Mouse (Mus musculus) ES-E14 (cell line): ENCODE measurements around the gene Enpp6.
"Not testable (repeated sequence)": the region's sequence is repeated elsewhere in the genome, so short reads cannot be mapped to it uniquely, and the experiment has no call there.

ENCODE experiments used
- CHD2 ChIP-seq: IDR thresholded peaks from 2 replicates; pipeline ENCODE4 v1.6.1; 2014; ENCODE audit warnings: mild to moderate bottlenecking, low read depth, low read length, inconsistent platforms
- HCFC1 ChIP-seq: IDR thresholded peaks from 2 replicates; pipeline ENCODE4 v1.6.1; 2012; ENCODE audit warnings: low read length, inconsistent platforms, borderline replicate concordance; ENCODE audit not compliant: insufficient read depth
- ZNF384 ChIP-seq: IDR thresholded peaks from 2 replicates; pipeline ENCODE4 v1.6.1; 2012; ENCODE audit warnings: low read depth, low read length, inconsistent platforms

GRCm38 (mm10) chr8:47040215-47040614, 53.5 kb downstream of the Enpp6 start:
- not testable (repeated sequence) for TF ChIP-seq HCFC1, CHD2, ZNF384
